Mouse (Mus musculus) v-Abl transformed pro-B cells (cell line): Measurements from ENCODE around the gene Ank2.

Experiments
- in situ Hi-C, 2 experiments: fragments of 400-800 bp; cut with MboI; formaldehyde crosslinking; loops; one replicate each; pipeline ENCODE4 v1.15.1; 2025; ENCODE audit not compliant: unreplicated experiment in 2 of 2

The Ank2 gene

GRCm38 (mm10) chr3:127310079-127310478 is 189.1 kb downstream of the Ank2 start:
- in situ Hi-C loops: loop anchor here (25.0 kb wide), 2 partner anchors 302 to 723 kb away; partner anchors contain the start of gene Camk2d (in 1 of the 2)

GRCm38 (mm10) chr3:127303957-127304553 is 195.1 kb downstream of the Ank2 start:
- in situ Hi-C loops: loop anchor here (25.0 kb wide), 2 partner anchors 308 to 717 kb away; partner anchors contain the start of gene Camk2d (in 1 of the 2)

- in situ Hi-C loops: loop anchor here (25.0 kb wide), 2 partner anchors 309 to 716 kb away; partner anchors contain the start of gene Camk2d (in 1 of the 2)
Measured at GRCm38 (mm10) chr3:127303041-127303440, 196.1 kb downstream of the Ank2 start.

- in situ Hi-C loops: loop anchor here (25.0 kb wide), 2 partner anchors 312 to 713 kb away; partner anchors contain the start of gene Camk2d (in 1 of the 2)
Measured at GRCm38 (mm10) chr3:127300790-127301189, 198.4 kb downstream of the Ank2 start.

- in situ Hi-C loops: no loop called here
Measured at GRCm38 (mm10) chr3:127295921-127296320, 203.2 kb downstream of the Ank2 start.

- in situ Hi-C loops: no loop called here
Measured at GRCm38 (mm10) chr3:127294610-127295349, 204.4 kb downstream of the Ank2 start.

GRCm38 (mm10) chr3:127294079-127294478 is 205.1 kb downstream of the Ank2 start:
- in situ Hi-C loops: no loop called here

GRCm38 (mm10) chr3:127293479-127293874 is 205.7 kb downstream of the Ank2 start:
- in situ Hi-C loops: no loop called here

- in situ Hi-C loops: no loop called here
Measured at GRCm38 (mm10) chr3:127292864-127293478, 206.2 kb downstream of the Ank2 start.

GRCm38 (mm10) chr3:127282277-127282676 is 216.9 kb downstream of the Ank2 start:
- in situ Hi-C loops: no loop called here

GRCm38 (mm10) chr3:127281390-127281789 is 217.8 kb downstream of the Ank2 start:
- in situ Hi-C loops: no loop called here

- in situ Hi-C loops: no loop called here
Measured at GRCm38 (mm10) chr3:127280376-127280775, 218.8 kb downstream of the Ank2 start.

- in situ Hi-C loops: no loop called here
Measured at GRCm38 (mm10) chr3:127275953-127276352, 223.2 kb downstream of the Ank2 start.

- in situ Hi-C loops: no loop called here
Measured at GRCm38 (mm10) chr3:127272801-127273200, 226.3 kb downstream of the Ank2 start.

- in situ Hi-C loops: no loop called here
Measured at GRCm38 (mm10) chr3:127269616-127270015, 229.5 kb downstream of the Ank2 start.

- in situ Hi-C loops: no loop called here
Measured at GRCm38 (mm10) chr3:127267846-127268245, 231.3 kb downstream of the Ank2 start.

GRCm38 (mm10) chr3:127265732-127266131 is 233.4 kb downstream of the Ank2 start:
- in situ Hi-C loops: no loop called here

GRCm38 (mm10) chr3:127265182-127265581 is 234.0 kb downstream of the Ank2 start:
- in situ Hi-C loops: no loop called here

GRCm38 (mm10) chr3:127260786-127261166 is 238.4 kb downstream of the Ank2 start:
- in situ Hi-C loops: no loop called here

GRCm38 (mm10) chr3:127260007-127260785 is 239.0 kb downstream of the Ank2 start:
- in situ Hi-C loops: no loop called here
